ENCODE assay signal across 14 mouse cellular contexts in the genomic region with DNA sequence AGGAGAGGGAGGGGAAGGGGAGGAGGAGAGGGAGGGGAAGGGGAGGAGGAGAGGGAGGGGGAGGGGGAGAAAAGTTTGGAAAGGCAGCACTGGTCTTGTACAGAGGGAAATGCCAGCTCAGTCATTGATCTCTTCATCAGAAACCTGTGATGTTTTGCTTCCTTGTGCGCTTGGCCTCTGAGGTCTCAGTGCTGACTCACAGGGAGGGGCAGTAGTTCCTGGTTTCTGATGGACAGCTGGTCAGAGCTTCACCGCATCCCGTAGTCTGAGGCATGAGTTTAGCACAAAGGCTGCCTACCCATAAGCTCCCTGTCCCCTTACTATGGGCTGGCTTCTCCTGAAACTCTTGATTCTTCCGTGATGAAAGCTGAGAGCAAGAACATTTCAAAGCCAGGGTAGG. TPM values are rescaled to one million over a fixed set of nuclear protein-coding genes. Genes with fewer than 3 reads are reported as not detected.
DNase-seq lines count a peak whose midpoint lies in the region; ATAC-seq and TF ChIP-seq lines count a peak whose summit lies in the region.
"Had no signal": no experiment of that assay in that cellular context is flagged by ENCODE, and none has a peak within 500 bp of the region (broad histone marks: within the 10 kb centered on the region; RNA-seq: fewer than 3 reads in every experiment).

No protein-coding gene starts in this region.

- DNase-seq in 416B (ENCODE audit: low read depth): peak; percentile 91
- DNase-seq in MEL (ENCODE audit: low read depth, low spot score): peak; percentile 59
- no peak for DNase-seq in layer of hippocampus, postnatal 36 days
- DNase-seq in ovary, adult 18-20 months (ENCODE audit: low spot score): no peak
- DNase-seq: cerebellum, postnatal 25 days; heart, adult 18-20 months; right cerebral cortex, adult 18-20 months had no signal

- 12% methylated on average over 4 of the region's 4 CpGs for WGBS in intestine, postnatal 0 days

- H3K9ac ChIP-seq in MEL (ENCODE audit: control insufficient read depth, low read depth, low read length, poor library complexity, severe bottlenecking): no peak overlapping the region
- no peak overlapping the region for H3K9ac ChIP-seq in intestine, postnatal 0 days (ENCODE audit: low read depth, low read length)
- H3K9ac ChIP-seq: lung, embryonic 15.5 days had no signal

- peaks cover 9 to 19% of the 10 kb centered on the region in 2 experiments for H3K4me1 ChIP-seq in MEL (ENCODE audit: control insufficient read depth in 1 of 2, insufficient read depth in 2 of 2, low read length in 2 of 2)
- no peaks in the 10 kb centered on the region for H3K4me1 ChIP-seq in intestine, postnatal 0 days (replicated peaks; ENCODE audit: control insufficient read depth, insufficient read depth, low read length)
- H3K4me1 ChIP-seq: lung, embryonic 15.5 days had no signal

- no peak overlapping the region; a peak in 1 of 4 replicates for H3K4me3 ChIP-seq in MEL (ENCODE audit: control insufficient read depth in 1 of 2, insufficient read depth in 1 of 2, low read depth in 2 of 2, low read length in 2 of 2)
- H3K4me3 ChIP-seq in intestine, postnatal 0 days (ENCODE audit: low read depth, low read length): no peak overlapping the region
- H3K4me3 ChIP-seq: erythroblast, embryonic 14.5 days; lung, embryonic 15.5 days had no signal

- H3K9me3 ChIP-seq in MEL (replicated peaks; ENCODE audit: insufficient read depth, low read length): no peaks in the 10 kb centered on the region
- H3K9me3 ChIP-seq in intestine, postnatal 0 days (ENCODE audit: control insufficient read depth): no peaks in the 10 kb centered on the region
- H3K9me3 ChIP-seq: lung, embryonic 15.5 days had no signal

- no peak for TF ChIP-seq CTCF in MEL (IDR thresholded peaks at IDR 0.05 in 2 of 3, conservative IDR thresholded peaks at IDR 0.05 in 1 of 3; ENCODE audit: control insufficient read depth in 1 of 3, insufficient read depth in 1 of 3, low read depth in 2 of 3, low read length in 3 of 3, poor library complexity in 1 of 3, severe bottlenecking in 1 of 3)
- TF ChIP-seq CTCF in intestine, postnatal 0 days (IDR thresholded peaks at IDR 0.05; ENCODE audit: low read depth): no peak

- no peak overlapping the region for H3K27ac ChIP-seq in MEL (ENCODE audit: control insufficient read depth, low read depth, low read length)
- H3K27ac ChIP-seq in intestine, postnatal 0 days (ENCODE audit: low read depth, low read length): peak overlapping the region; percentile 15; the same call in 1 of the 2 replicates
- H3K27ac ChIP-seq: hindbrain, postnatal 0 days; lung, embryonic 15.5 days had no signal

- TF ChIP-seq EP300 in MEL (IDR thresholded peaks at IDR 0.05; ENCODE audit: low read depth in 1 of 2, low read length in 2 of 2): no peak

- ATAC-seq in intestine, postnatal 0 days: peak; percentile 65
- peak; percentile 84 for ATAC-seq in megakaryocyte progenitor cell, adult 5-6 weeks (replicated peaks; ENCODE audit: poor library complexity)
- no peak for ATAC-seq in activated CD4-positive, CD25-positive, alpha-beta regulatory T cell, adult 4 months
- ATAC-seq: hindbrain, postnatal 0 days; Patski had no signal

- H3K36me3 ChIP-seq in MEL (ENCODE audit: control insufficient read depth in 1 of 2, insufficient read depth in 2 of 2, low read length in 2 of 2): peaks cover 0 to 3% of the 10 kb centered on the region in 2 experiments; a peak in 2 of 4 replicates
- H3K36me3 ChIP-seq in intestine, postnatal 0 days (ENCODE audit: control insufficient read depth, insufficient read depth): no peaks in the 10 kb centered on the region
- H3K36me3 ChIP-seq: lung, embryonic 15.5 days had no signal

- TF ChIP-seq POLR2A in MEL (IDR thresholded peaks at IDR 0.05; ENCODE audit: control insufficient read depth in 1 of 2, insufficient read depth in 1 of 2, low read depth in 1 of 2, low read length in 2 of 2, poor library complexity in 1 of 2): no peak

- no peak for TF ChIP-seq RAD21 in MEL (IDR thresholded peaks at IDR 0.05; ENCODE audit: low read depth, low read length)

- H3K4me2 ChIP-seq in intestine, postnatal 0 days (replicated peaks; ENCODE audit: low read depth): no peak overlapping the region
- H3K4me2 ChIP-seq: lung, embryonic 15.5 days had no signal

- no peaks in the 10 kb centered on the region for H3K79me2 ChIP-seq in MEL (ENCODE audit: control insufficient read depth, insufficient read depth, low read length, poor library complexity)

- no peaks in the 10 kb centered on the region for H3K27me3 ChIP-seq in MEL (ENCODE audit: control insufficient read depth in 1 of 2, insufficient read depth in 2 of 2, low read length in 2 of 2)
- no peaks in the 10 kb centered on the region for H3K27me3 ChIP-seq in intestine, postnatal 0 days (replicated peaks; ENCODE audit: control insufficient read depth, insufficient read depth, low read length)
- H3K27me3 ChIP-seq: lung, embryonic 15.5 days; Patski had no signal

TF ChIP-seq in MEL, 35 proteins besides CTCF, POLR2A, EP300 and RAD21:
- TF ChIP-seq MAFK (IDR thresholded peaks at IDR 0.05; ENCODE audit: borderline replicate concordance, low read depth, low read length) (no peak), ZMIZ1 (IDR thresholded peaks at IDR 0.05; ENCODE audit: low read depth, low read length) (no peak), POLR2AphosphoS5 (IDR thresholded peaks at IDR 0.05; ENCODE audit: borderline replicate concordance, low read depth, low read length) (no peak), USF2 (IDR thresholded peaks at IDR 0.05; ENCODE audit: borderline replicate concordance in 1 of 2, insufficient read depth in 1 of 2, low read depth in 1 of 2, low read length in 2 of 2) (no peak)

RNA-seq across cellular contexts. Expression of gene Ccdc57, which starts 6.1 kb away (rescaled TPM):
- 4.4 and 5.3 TPM in 2 replicates for total RNA-seq in MEL (2012; rRNA removed)
- polyA plus RNA-seq in MEL (2012; ENCODE audit: insufficient read depth in 1 of 2, insufficient read length in 2 of 2, low read depth in 1 of 2, low replicate concordance in 2 of 2, missing spikeins in 1 of 2): 1 to 10 TPM in 1 of 2 experiments, not detected in 1; 7.4 TPM
- 1.1 and 1.3 TPM in 2 replicates for polyA plus RNA-seq in intestine, postnatal 0 days (2015; fragmentation: Nextera tagmentation; extraction: Ambion mirVana)
- 4.5 and 6.4 TPM in 2 replicates for total RNA-seq in megakaryocyte progenitor cell, adult 5-6 weeks (2015)
- 6.4 and 8.4 TPM in 2 replicates for total RNA-seq in megakaryocyte progenitor cell, adult 5-6 weeks (2017)
- total RNA-seq in layer of hippocampus, postnatal 36 days (2021): 1 to 10 TPM; 6.1 to 7.0 TPM
- under 1 TPM; 0.41 to 0.46 TPM for polyA plus RNA-seq in activated CD4-positive, CD25-positive, alpha-beta regulatory T cell, adult 4 months (2017; shearing (Covaris generic))

RNA-seq across cellular contexts. Expression of gene Slc16a3, which starts 9.5 kb away (rescaled TPM):
- 570 and 748 TPM in 2 replicates for total RNA-seq in MEL (2012; rRNA removed)
- 100 to 1,000 TPM in 1 of 2 experiments, 10 to 100 TPM in 1; 85.7 to 610 TPM for polyA plus RNA-seq in MEL (2012; ENCODE audit: insufficient read depth in 1 of 2, insufficient read length in 2 of 2, low read depth in 1 of 2, low replicate concordance in 2 of 2, missing spikeins in 1 of 2)
- 7.2 and 8.0 TPM in 2 replicates for polyA plus RNA-seq in intestine, postnatal 0 days (2015; fragmentation: Nextera tagmentation; extraction: Ambion mirVana)
- total RNA-seq in megakaryocyte progenitor cell, adult 5-6 weeks (2015): 4.4 and 5.3 TPM in 2 replicates
- total RNA-seq in megakaryocyte progenitor cell, adult 5-6 weeks (2017): 6.0 and 7.5 TPM in 2 replicates
- total RNA-seq in layer of hippocampus, postnatal 36 days (2021): 1 to 10 TPM; 2.3 to 2.5 TPM
- polyA plus RNA-seq in activated CD4-positive, CD25-positive, alpha-beta regulatory T cell, adult 4 months (2017; shearing (Covaris generic)): 1 to 10 TPM; 3.8 to 4.0 TPM

RNA-seq across cellular contexts. Expression of gene Csnk1d, which starts 52.3 kb away (rescaled TPM):
- 81.3 and 83.2 TPM in 2 replicates for total RNA-seq in MEL (2012; rRNA removed)
- 100 to 1,000 TPM; 121 to 329 TPM for polyA plus RNA-seq in MEL (2012; ENCODE audit: insufficient read depth in 1 of 2, insufficient read length in 2 of 2, low read depth in 1 of 2, low replicate concordance in 2 of 2, missing spikeins in 1 of 2)
- 62.0 and 65.6 TPM in 2 replicates for polyA plus RNA-seq in intestine, postnatal 0 days (2015; fragmentation: Nextera tagmentation; extraction: Ambion mirVana)
- 51.3 and 64.2 TPM in 2 replicates for total RNA-seq in megakaryocyte progenitor cell, adult 5-6 weeks (2015)
- total RNA-seq in megakaryocyte progenitor cell, adult 5-6 weeks (2017): 69.8 and 74.2 TPM in 2 replicates
- 100 to 1,000 TPM; 129 to 137 TPM for total RNA-seq in layer of hippocampus, postnatal 36 days (2021)
- 10 to 100 TPM; 57.0 to 62.6 TPM for polyA plus RNA-seq in activated CD4-positive, CD25-positive, alpha-beta regulatory T cell, adult 4 months (2017; shearing (Covaris generic))

Comparison
In these comparisons a context has a peak if more than half of its experiments do, and no peak if none do; other contexts are left out.
1. DNase-seq: peak in 416B (single experiment) and MEL (single experiment); none in layer of hippocampus, postnatal 36 days (0 of 2) and ovary, adult 18-20 months (single experiment).
2. RNA of gene Slc16a3, which starts 9.5 kb away (total RNA-seq): 570 to 748 TPM in MEL; 4.4 to 7.5 TPM in megakaryocyte progenitor cell, adult 5-6 weeks and 2.3 to 2.5 TPM in layer of hippocampus, postnatal 36 days; every median in the first group is over 10 times any median in the second.